Mouse (Mus musculus): ENCODE measurements around the gene Polr2a. TPM values are rescaled to one million over a fixed set of nuclear protein-coding genes. Genes with fewer than 3 reads are reported as not detected.

The Polr2a gene
- polyA plus RNA-seq, 1 experiment from 2014 or later, result 21.3 TPM

DNA sequence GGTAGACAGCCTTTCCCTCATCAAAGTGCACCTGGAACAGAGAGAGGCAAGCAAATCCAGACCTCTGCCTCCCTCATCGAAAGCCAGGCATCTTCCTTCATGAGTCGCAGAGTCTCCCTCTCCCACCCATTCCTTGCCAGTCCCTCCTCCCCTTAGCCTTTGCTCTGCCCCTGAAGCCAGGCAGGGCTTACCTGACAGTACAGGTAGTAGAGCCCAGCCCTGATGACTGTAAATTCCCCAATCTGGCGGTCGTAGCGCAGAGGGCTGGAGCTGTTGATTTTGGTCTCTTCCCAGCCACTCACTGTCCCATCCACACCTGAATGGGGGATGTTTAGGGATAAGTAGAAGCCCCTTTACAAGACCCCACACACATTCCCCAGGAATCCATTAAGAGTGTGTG is 71.4 kb downstream of the Polr2a start:
- Histone ChIP-seq H3K9ac (ENCODE audit: low read length) (no peak overlapping the region; the same call in 1 of the 2 replicates), H3K9me3 (replicated peaks; ENCODE audit: control insufficient read depth, low read length) (no peaks in the 10 kb centered on the region), H3K36me3 (ENCODE audit: control insufficient read depth, insufficient read depth, low read length) (no peaks in the 10 kb centered on the region), H3K4me2 (ENCODE audit: low read length) (no peak overlapping the region), H3K27ac (ENCODE audit: low read depth, low read length) (no peak overlapping the region), H3K4me3 (ENCODE audit: low read depth, low read length) (no peak overlapping the region), H3K27me3 (replicated peaks; ENCODE audit: control insufficient read depth, insufficient read depth, low read length) (no peaks in the 10 kb centered on the region), H3K4me1 (ENCODE audit: control insufficient read depth, insufficient read depth, low read length) (peaks cover 14% of the 10 kb centered on the region; the same call in 1 of the 2 replicates)
- WGBS, result 64% methylated on average over 5 of the region's 5 CpGs
- DNase-seq (ENCODE audit: low spot score), result no peak
- no peak for ATAC-seq

DNA sequence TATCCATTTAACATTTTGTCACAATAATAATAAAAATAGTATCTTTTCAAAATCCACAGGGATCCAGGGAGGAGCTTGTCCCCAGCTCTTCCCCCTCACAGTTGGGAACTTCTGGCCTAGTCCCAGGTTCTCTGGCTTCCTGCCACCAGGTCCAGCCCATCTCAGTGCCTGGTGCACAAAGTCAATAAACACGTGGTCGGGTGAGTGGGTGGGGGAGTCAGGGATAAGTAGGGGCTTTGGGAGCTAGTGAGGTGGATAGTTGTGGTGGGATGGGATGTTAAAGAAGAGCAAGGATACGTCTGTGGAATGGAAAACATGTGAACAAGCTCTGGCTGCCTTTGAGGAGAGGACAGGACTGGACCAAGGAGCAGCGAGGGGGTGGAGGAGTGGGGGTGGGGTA is 72.1 kb downstream of the Polr2a start:
- 16% methylated on average over 4 of the region's 4 CpGs for WGBS
- Histone ChIP-seq H3K9ac (ENCODE audit: low read length) (no peak overlapping the region), H3K4me3 (ENCODE audit: low read depth, low read length) (no peak overlapping the region), H3K9me3 (replicated peaks; ENCODE audit: control insufficient read depth, low read length) (no peaks in the 10 kb centered on the region), H3K27ac (ENCODE audit: low read depth, low read length) (no peak overlapping the region), H3K4me1 (ENCODE audit: control insufficient read depth, insufficient read depth, low read length) (peaks cover 14% of the 10 kb centered on the region; the same call in 1 of the 2 replicates), H3K36me3 (ENCODE audit: control insufficient read depth, insufficient read depth, low read length) (no peaks in the 10 kb centered on the region), H3K27me3 (replicated peaks; ENCODE audit: control insufficient read depth, insufficient read depth, low read length) (no peaks in the 10 kb centered on the region), H3K4me2 (ENCODE audit: low read length) (no peak overlapping the region)
- DNase-seq (ENCODE audit: low spot score) (no peak), ATAC-seq (no peak)

DNA sequence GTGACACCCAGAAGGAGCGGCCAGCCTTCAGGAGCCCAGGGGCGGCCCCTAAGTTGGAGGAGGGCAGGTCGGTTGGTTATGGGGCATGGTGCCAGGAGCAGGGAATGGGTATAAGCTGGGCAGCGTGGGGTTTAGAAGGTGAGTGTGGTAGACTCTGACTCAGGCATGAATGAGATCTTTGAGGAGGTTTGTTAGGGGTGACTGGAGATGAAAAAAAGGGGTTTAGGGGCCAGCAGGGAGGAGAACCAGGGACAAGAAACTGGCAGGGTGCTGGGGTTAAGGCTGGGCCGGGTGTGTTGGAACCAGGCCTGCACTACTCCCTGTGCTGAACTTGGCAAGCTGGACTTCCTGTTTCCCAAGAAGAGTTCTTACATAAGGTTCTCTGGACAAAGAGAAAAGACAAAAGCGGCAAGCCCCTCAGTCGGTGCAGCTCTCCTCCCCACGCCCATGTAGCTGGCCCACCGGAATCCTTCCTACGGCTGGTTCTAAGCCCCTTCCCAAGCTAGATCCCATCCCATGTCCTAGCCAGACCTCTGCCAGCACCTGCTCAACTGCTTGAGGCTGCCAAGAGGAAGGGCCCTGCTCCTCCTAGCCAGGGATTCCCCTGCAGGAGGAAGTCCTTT is 72.8 kb downstream of the Polr2a start, which contains the start of gene Tnfsf13:
Gene Tnfsf13 (minus strand): TSS at position 259 of the 623 bp plus-strand sequence.
- Histone ChIP-seq H3K36me3 (ENCODE audit: control insufficient read depth, insufficient read depth, low read length) (no peaks in the 10 kb centered on the region), H3K4me3 (ENCODE audit: low read depth, low read length) (no peak within 1 kb of the TSS), H3K9ac (ENCODE audit: low read length) (peak within 1 kb of the TSS; percentile 29; the same call in 1 of the 2 replicates), H3K9me3 (replicated peaks; ENCODE audit: control insufficient read depth, low read length) (no peaks in the 10 kb centered on the region), H3K4me2 (ENCODE audit: low read length) (no peak within 1 kb of the TSS), H3K4me1 (ENCODE audit: control insufficient read depth, insufficient read depth, low read length) (peaks cover 19% of the 10 kb centered on the region), H3K27me3 (replicated peaks; ENCODE audit: control insufficient read depth, insufficient read depth, low read length) (no peaks in the 10 kb centered on the region), H3K27ac (ENCODE audit: low read depth, low read length) (peak within 1 kb of the TSS; percentile 52)
- DNase-seq (ENCODE audit: low spot score) (peak; percentile 45), ATAC-seq (no peak)
- 51% methylated on average over 10 of the region's 10 CpGs for WGBS

DNA sequence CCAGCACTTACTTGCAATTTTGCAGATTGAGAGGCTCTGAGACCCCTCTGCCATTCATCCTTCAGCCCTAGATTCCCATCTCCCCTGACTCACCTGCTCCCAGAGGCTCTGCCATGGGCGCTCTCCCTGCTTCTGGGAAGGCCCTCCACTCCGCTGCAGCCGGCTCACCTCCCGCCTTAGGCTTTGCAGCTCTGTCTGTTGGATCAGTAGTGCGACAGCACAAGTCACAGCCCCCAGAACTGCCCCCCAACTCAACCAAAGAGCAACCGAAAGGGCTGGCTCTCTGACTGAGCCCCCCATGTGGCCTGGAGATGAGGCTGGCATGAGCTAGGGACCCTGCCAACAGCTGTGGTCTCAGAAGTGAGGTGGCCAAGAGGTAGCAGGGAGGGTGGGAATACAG is 73.5 kb downstream of the Polr2a start:
- no peak for ATAC-seq
- no peaks in the 10 kb centered on the region for H3K9me3 ChIP-seq (replicated peaks; ENCODE audit: control insufficient read depth, low read length)
- H3K27me3 ChIP-seq (replicated peaks; ENCODE audit: control insufficient read depth, insufficient read depth, low read length), result no peaks in the 10 kb centered on the region
- H3K4me2 ChIP-seq (ENCODE audit: low read length), result no peak overlapping the region
- H3K4me1 ChIP-seq (ENCODE audit: control insufficient read depth, insufficient read depth, low read length), result peaks cover 23% of the 10 kb centered on the region
- 79% methylated on average over 6 of the region's 6 CpGs for WGBS
- DNase-seq (ENCODE audit: low spot score), result no peak
- H3K27ac ChIP-seq (ENCODE audit: low read depth, low read length), result no peak overlapping the region
- H3K9ac ChIP-seq (ENCODE audit: low read length), result no peak overlapping the region
- peaks cover 3% of the 10 kb centered on the region for H3K36me3 ChIP-seq (ENCODE audit: control insufficient read depth, insufficient read depth, low read length)
- H3K4me3 ChIP-seq (ENCODE audit: low read depth, low read length), result no peak overlapping the region

DNA sequence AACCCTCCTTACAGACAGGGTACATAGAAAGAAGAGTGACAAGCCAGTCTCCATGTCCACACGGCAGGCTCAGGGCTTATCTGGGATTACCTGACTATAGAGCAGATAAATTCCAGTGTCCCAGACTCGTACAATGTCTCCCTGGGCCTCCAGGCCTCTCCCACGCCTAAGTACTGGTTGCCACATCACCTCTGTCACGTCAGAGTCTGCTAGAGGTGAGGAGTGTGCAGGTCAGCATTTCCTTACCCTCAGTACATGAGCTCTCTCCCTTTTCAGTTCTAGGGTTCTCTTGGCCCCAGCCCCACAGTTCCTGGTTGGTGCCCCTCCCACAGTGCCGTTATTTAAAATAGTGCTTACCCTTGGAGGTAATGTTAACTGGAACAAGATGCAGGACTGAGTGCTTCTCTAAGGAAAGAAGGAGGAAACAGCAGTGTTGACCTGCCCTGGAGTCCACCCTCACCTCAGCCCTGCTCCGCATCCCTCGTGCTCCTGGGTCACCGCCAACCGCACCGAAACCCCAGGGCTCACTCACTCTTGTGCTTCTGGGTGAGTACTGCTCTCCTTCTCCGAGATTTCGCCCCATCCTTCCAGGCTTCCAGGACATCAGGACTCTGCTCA is 74.2 kb downstream of the Polr2a start:
- Histone ChIP-seq H3K9ac (ENCODE audit: low read length) (no peak overlapping the region), H3K4me3 (ENCODE audit: low read depth, low read length) (no peak overlapping the region), H3K9me3 (replicated peaks; ENCODE audit: control insufficient read depth, low read length) (no peaks in the 10 kb centered on the region), H3K27me3 (replicated peaks; ENCODE audit: control insufficient read depth, insufficient read depth, low read length) (no peaks in the 10 kb centered on the region), H3K4me2 (ENCODE audit: low read length) (no peak overlapping the region), H3K36me3 (ENCODE audit: control insufficient read depth, insufficient read depth, low read length) (peaks cover 10% of the 10 kb centered on the region), H3K4me1 (ENCODE audit: control insufficient read depth, insufficient read depth, low read length) (peaks cover 25% of the 10 kb centered on the region), H3K27ac (ENCODE audit: low read depth, low read length) (no peak overlapping the region)
- 80% methylated on average over 12 of the region's 12 CpGs for WGBS
- ATAC-seq (no peak), DNase-seq (ENCODE audit: low spot score) (no peak)

Other genes with a start within 250 kb of the Polr2a start
- gene Dnah2, start 209.5 kb downstream of the Polr2a start, polyA plus RNA-seq (2014; fragmentation: Nextera tagmentation; extraction: Ambion mirVana), result 2.7 and 3.8 TPM in 2 replicates
- 38.6 and 48.2 TPM in 2 replicates for gene Efnb3, start 198.4 kb downstream of the Polr2a start, polyA plus RNA-seq (2014; fragmentation: Nextera tagmentation; extraction: Ambion mirVana)
- 24.6 and 29.3 TPM in 2 replicates for gene Wrap53, start 178.4 kb downstream of the Polr2a start, polyA plus RNA-seq (2014; fragmentation: Nextera tagmentation; extraction: Ambion mirVana)
- 111 and 113 TPM in 2 replicates for gene Trp53, start 178.3 kb downstream of the Polr2a start, polyA plus RNA-seq (2014; fragmentation: Nextera tagmentation; extraction: Ambion mirVana)
- 22.0 and 31.5 TPM in 2 replicates for gene Atp1b2, start 152.7 kb downstream of the Polr2a start, polyA plus RNA-seq (2014; fragmentation: Nextera tagmentation; extraction: Ambion mirVana)
- not detected in 2 replicates for gene Shbg, start 140.7 kb downstream of the Polr2a start, polyA plus RNA-seq (2014; fragmentation: Nextera tagmentation; extraction: Ambion mirVana)
- 17.6 and 18.2 TPM in 2 replicates for gene Sat2, start 136.6 kb downstream of the Polr2a start, polyA plus RNA-seq (2014; fragmentation: Nextera tagmentation; extraction: Ambion mirVana)
- gene Fxr2, start 125.6 kb downstream of the Polr2a start, polyA plus RNA-seq (2014; fragmentation: Nextera tagmentation; extraction: Ambion mirVana), result 34.2 and 35.0 TPM in 2 replicates
- not detected in 2 replicates for gene Sox15, start 103.3 kb downstream of the Polr2a start, polyA plus RNA-seq (2014; fragmentation: Nextera tagmentation; extraction: Ambion mirVana)
- gene Mpdu1, start 96.0 kb downstream of the Polr2a start, polyA plus RNA-seq (2014; fragmentation: Nextera tagmentation; extraction: Ambion mirVana), result 72.9 and 83.0 TPM in 2 replicates
- 8.2 and 9.6 TPM in 2 replicates for gene Cd68, start 92.5 kb downstream of the Polr2a start, polyA plus RNA-seq (2014; fragmentation: Nextera tagmentation; extraction: Ambion mirVana)
- gene Eif4a1, start 86.2 kb downstream of the Polr2a start, polyA plus RNA-seq (2014; fragmentation: Nextera tagmentation; extraction: Ambion mirVana), result 1,177 and 1,222 TPM in 2 replicates
- 81.8 and 88.2 TPM in 2 replicates for gene Senp3, start 76.6 kb downstream of the Polr2a start, polyA plus RNA-seq (2014; fragmentation: Nextera tagmentation; extraction: Ambion mirVana)
- 0.53 TPM in 1 of 2 replicates, not detected in the other for gene Tnfsf13, start 72.9 kb downstream of the Polr2a start, polyA plus RNA-seq (2014; fragmentation: Nextera tagmentation; extraction: Ambion mirVana)
- gene Tnfsf12, start 62.8 kb downstream of the Polr2a start, polyA plus RNA-seq (2014; fragmentation: Nextera tagmentation; extraction: Ambion mirVana), result 2.2 and 2.7 TPM in 2 replicates
- 1.5 and 1.6 TPM in 2 replicates for gene Tnfsfm13, start 62.5 kb downstream of the Polr2a start, polyA plus RNA-seq (2014; fragmentation: Nextera tagmentation; extraction: Ambion mirVana)
- gene Slc35g3, start 3.3 kb upstream of the Polr2a start, polyA plus RNA-seq (2014; fragmentation: Nextera tagmentation; extraction: Ambion mirVana), result 0.56 TPM in 1 of 2 replicates, not detected in the other
- 2.1 and 2.8 TPM in 2 replicates for gene Zbtb4, start 7.3 kb upstream of the Polr2a start, polyA plus RNA-seq (2014; fragmentation: Nextera tagmentation; extraction: Ambion mirVana)
- 0.68 and 1.4 TPM in 2 replicates for gene Chrnb1, start 37.3 kb upstream of the Polr2a start, polyA plus RNA-seq (2014; fragmentation: Nextera tagmentation; extraction: Ambion mirVana)
- 2.9 and 3.0 TPM in 2 replicates for gene Fgf11, start 43.2 kb upstream of the Polr2a start, polyA plus RNA-seq (2014; fragmentation: Nextera tagmentation; extraction: Ambion mirVana)
- gene Tmem102, start 47.0 kb upstream of the Polr2a start, polyA plus RNA-seq (2014; fragmentation: Nextera tagmentation; extraction: Ambion mirVana), result 0.15 and 0.52 TPM in 2 replicates
- not detected in 2 replicates for gene Gm39566, start 56.7 kb upstream of the Polr2a start, polyA plus RNA-seq (2014; fragmentation: Nextera tagmentation; extraction: Ambion mirVana)
- gene Spem2, start 59.8 kb upstream of the Polr2a start, polyA plus RNA-seq (2014; fragmentation: Nextera tagmentation; extraction: Ambion mirVana), result not detected in 2 replicates
- gene Spem1, start 63.5 kb upstream of the Polr2a start, polyA plus RNA-seq (2014; fragmentation: Nextera tagmentation; extraction: Ambion mirVana), result 0.39 TPM in 1 of 2 replicates, not detected in the other
- gene Nlgn2, start 79.1 kb upstream of the Polr2a start, polyA plus RNA-seq (2014; fragmentation: Nextera tagmentation; extraction: Ambion mirVana), result 15.7 and 18.4 TPM in 2 replicates
- 307 and 386 TPM in 2 replicates for gene Tmem256, start 79.9 kb upstream of the Polr2a start, polyA plus RNA-seq (2014; fragmentation: Nextera tagmentation; extraction: Ambion mirVana)
- 44.3 and 49.0 TPM in 2 replicates for gene Plscr3, start 87.7 kb upstream of the Polr2a start, polyA plus RNA-seq (2014; fragmentation: Nextera tagmentation; extraction: Ambion mirVana)
- gene Tnk1, start 100.1 kb upstream of the Polr2a start, polyA plus RNA-seq (2014; fragmentation: Nextera tagmentation; extraction: Ambion mirVana), result 0.32 TPM in 1 of 2 replicates, not detected in the other
- not detected in 2 replicates for gene Tmem95, start 119.4 kb upstream of the Polr2a start, polyA plus RNA-seq (2014; fragmentation: Nextera tagmentation; extraction: Ambion mirVana)
- gene Kctd11, start 122.8 kb upstream of the Polr2a start, polyA plus RNA-seq (2014; fragmentation: Nextera tagmentation; extraction: Ambion mirVana), result 1.1 and 1.2 TPM in 2 replicates
- gene Acap1, start 136.9 kb upstream of the Polr2a start, polyA plus RNA-seq (2014; fragmentation: Nextera tagmentation; extraction: Ambion mirVana), result 0.10 and 0.17 TPM in 2 replicates
- gene 2810408A11Rik, start 142.3 kb upstream of the Polr2a start, polyA plus RNA-seq (2014; fragmentation: Nextera tagmentation; extraction: Ambion mirVana), result 15.0 and 18.6 TPM in 2 replicates
- 16.7 and 23.8 TPM in 2 replicates for gene Neurl4, start 142.4 kb upstream of the Polr2a start, polyA plus RNA-seq (2014; fragmentation: Nextera tagmentation; extraction: Ambion mirVana)
- 62.9 and 67.8 TPM in 2 replicates for gene Gps2, start 155.3 kb upstream of the Polr2a start, polyA plus RNA-seq (2014; fragmentation: Nextera tagmentation; extraction: Ambion mirVana)
- gene Eif5a, start 163.3 kb upstream of the Polr2a start, polyA plus RNA-seq (2014; fragmentation: Nextera tagmentation; extraction: Ambion mirVana), result 1,251 and 1,277 TPM in 2 replicates
- 3.9 and 4.0 TPM in 2 replicates for gene Ybx2, start 177.2 kb upstream of the Polr2a start, polyA plus RNA-seq (2014; fragmentation: Nextera tagmentation; extraction: Ambion mirVana)
- 5.5 and 6.7 TPM in 2 replicates for gene Slc2a4, start 189.6 kb upstream of the Polr2a start, polyA plus RNA-seq (2014; fragmentation: Nextera tagmentation; extraction: Ambion mirVana)
- not detected in 2 replicates for gene Cldn7, start 206.1 kb upstream of the Polr2a start, polyA plus RNA-seq (2014; fragmentation: Nextera tagmentation; extraction: Ambion mirVana)
- gene Ctdnep1, start 222.5 kb upstream of the Polr2a start, polyA plus RNA-seq (2014; fragmentation: Nextera tagmentation; extraction: Ambion mirVana), result 24.0 and 26.1 TPM in 2 replicates
- gene Elp5, start 223.9 kb upstream of the Polr2a start, polyA plus RNA-seq (2014; fragmentation: Nextera tagmentation; extraction: Ambion mirVana), result 189 and 203 TPM in 2 replicates
- 701 and 779 TPM in 2 replicates for gene Gabarap, start 232.5 kb upstream of the Polr2a start, polyA plus RNA-seq (2014; fragmentation: Nextera tagmentation; extraction: Ambion mirVana)
- 49.4 and 49.6 TPM in 2 replicates for gene Phf23, start 237.1 kb upstream of the Polr2a start, polyA plus RNA-seq (2014; fragmentation: Nextera tagmentation; extraction: Ambion mirVana)
- 19.7 and 25.7 TPM in 2 replicates for gene Dvl2, start 242.0 kb upstream of the Polr2a start, polyA plus RNA-seq (2014; fragmentation: Nextera tagmentation; extraction: Ambion mirVana)